Mouse (Mus musculus) midbrain, embryonic 14.5 days (tissue): ENCODE data around the gene Cd302. TPM values are rescaled to one million over a fixed set of nuclear protein-coding genes. Genes with fewer than 3 reads are reported as not detected.

Experiments
- ATAC-seq: fragments of 200-750 bp; cut with Nextera tagmentation; 2 replicates; pipeline ENCODE4 v1.8.0; 2017; ENCODE audit warnings: moderate number of reproducible peaks, moderate library complexity; ENCODE audit not compliant: low FRiP score, low TSS enrichment
- DNase-seq: peaks from one replicate; pipeline ENCODE4 v3.0.0-alpha.2; 2015
- H3K27ac ChIP-seq: fragments of 300-500 bp; sonication (generic); replicated peaks from 2 replicates; pipeline ENCODE4 v1.5.1; 2014; ENCODE audit warnings: mild to moderate bottlenecking, low read depth, low read length, moderate library complexity
- H3K27me3 ChIP-seq: fragments of 300-500 bp; sonication (generic); 2 replicates; pipeline ENCODE4 v1.6.1; 2014; ENCODE audit warnings: low read length, control low read depth, mixed read lengths; ENCODE audit not compliant: control insufficient read depth, insufficient read depth
- H3K36me3 ChIP-seq: fragments of 300-500 bp; sonication (generic); 2 replicates; pipeline ENCODE4 v1.6.1; 2014; ENCODE audit warnings: low read length, control low read depth; ENCODE audit not compliant: control insufficient read depth, insufficient read depth
- H3K4me1 ChIP-seq: fragments of 300-500 bp; sonication (generic); 2 replicates; pipeline ENCODE4 v1.6.1; 2014; ENCODE audit warnings: mild to moderate bottlenecking, antibody characterized with exemption, low read length, control low read depth; ENCODE audit not compliant: control insufficient read depth, insufficient read depth
- H3K4me2 ChIP-seq: fragments of 300-500 bp; sonication (generic); 2 replicates; pipeline ENCODE4 v1.6.1; 2014; ENCODE audit warnings: mild to moderate bottlenecking, low read length, moderate library complexity
- H3K4me3 ChIP-seq: fragments of 300-500 bp; sonication (generic); replicated peaks from 2 replicates; pipeline ENCODE4 v1.5.1; 2014; ENCODE audit warnings: low read depth, low read length
- H3K9ac ChIP-seq: fragments of 300-500 bp; sonication (generic); replicated peaks from 2 replicates; pipeline ENCODE4 v1.6.1; 2014; ENCODE audit warnings: mild to moderate bottlenecking, low read length, moderate library complexity
- H3K9me3 ChIP-seq: fragments of 300-500 bp; sonication (generic); 2 replicates; pipeline ENCODE4 v1.6.1; 2016; ENCODE audit warnings: low read length, control low read depth, mixed read lengths; ENCODE audit not compliant: control insufficient read depth
- WGBS: fragments of 180-500 bp; shearing (Covaris S2); extraction: QIAGEN DNeasy Blood & Tissue Kit; methylation state at CpG from one replicate; pipeline ENCODE4 v1.1.7; 2014; 5-methylcytosine and 5-hydroxymethylcytosine counted together
- polyA plus RNA-seq: library from polyadenylated mRNA; unstranded; fragments of >200 nt; fragmentation: Nextera tagmentation; extraction: Ambion mirVana; gene quantifications from 2 replicates; pipeline ENCODE4 v1.2.1, GENCODE M21; 2014

The Cd302 gene
- polyA plus RNA-seq = 7.7 and 14.6 TPM in 2 replicates

- H3K27me3 ChIP-seq = peaks cover 17% of the 10 kb centered on the region
- DNase-seq (peak; percentile 6), ATAC-seq (no peak)
- peak within 1 kb of the TSS; percentile 61 for H3K9ac ChIP-seq
- H3K4me2 ChIP-seq = peak within 1 kb of the TSS; percentile 91
- WGBS = 68% methylated on average over 4 of the region's 4 CpGs
- no peaks in the 10 kb centered on the region for H3K36me3 ChIP-seq
- no peak within 1 kb of the TSS for H3K27ac ChIP-seq
- H3K4me3 ChIP-seq = peak within 1 kb of the TSS; percentile 43
- peaks cover 13% of the 10 kb centered on the region for H3K4me1 ChIP-seq
- H3K9me3 ChIP-seq = no peaks in the 10 kb centered on the region
Observed at GRCm38 (mm10) chr2:60284467-60284821, at the start of gene Cd302. Cd302 (minus strand) TSS chr2:60284488.

DNA sequence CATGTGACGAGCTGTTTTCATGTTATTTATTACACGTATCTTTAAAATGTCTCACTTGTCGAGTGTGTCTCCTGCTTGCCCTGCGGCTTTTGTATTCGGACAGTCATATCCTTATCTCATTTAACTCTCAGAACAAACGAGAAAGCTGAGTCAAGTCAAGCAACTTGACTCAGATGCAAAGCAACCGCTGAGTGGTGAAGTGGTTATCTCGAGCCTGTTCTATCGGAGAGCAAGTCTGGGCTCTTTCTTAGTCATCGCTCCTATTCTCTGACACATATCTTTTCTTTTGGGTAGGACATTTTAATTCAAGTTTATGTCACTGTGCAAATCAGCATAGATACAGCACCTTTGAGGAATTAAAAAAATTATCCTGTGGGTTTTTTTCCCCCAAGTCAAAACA is 44.4 kb upstream of the Cd302 start:
- no peak overlapping the region for H3K4me2 ChIP-seq
- no peaks in the 10 kb centered on the region for H3K9me3 ChIP-seq
- H3K4me1 ChIP-seq = no peaks in the 10 kb centered on the region
- no peaks in the 10 kb centered on the region for H3K27me3 ChIP-seq
- H3K4me3 ChIP-seq = no peak overlapping the region
- no peaks in the 10 kb centered on the region for H3K36me3 ChIP-seq
- ATAC-seq = no peak
- DNase-seq = no peak
- 95% methylated on average over 10 of the region's 10 CpGs for WGBS
- H3K9ac ChIP-seq = no peak overlapping the region
- no peak overlapping the region for H3K27ac ChIP-seq

DNA sequence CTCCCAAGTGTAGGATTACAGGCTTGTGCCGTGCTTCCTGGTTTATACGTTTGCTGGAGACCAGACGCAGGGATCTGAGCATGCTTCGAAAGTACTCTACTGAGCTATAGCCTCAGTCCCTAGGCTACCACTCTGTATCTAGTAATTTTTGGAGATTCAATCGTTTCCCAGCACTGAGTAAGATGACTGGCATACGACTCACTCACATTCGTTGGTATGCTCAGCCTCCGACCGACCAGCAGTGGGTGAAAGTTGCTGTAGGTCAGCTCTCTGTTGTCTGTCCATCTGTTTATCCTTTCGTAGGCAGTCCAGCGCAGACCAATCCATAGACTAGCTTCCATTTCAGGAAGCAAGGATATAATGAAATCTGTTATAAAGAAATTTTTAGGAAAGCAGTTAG is 43.3 kb upstream of the Cd302 start:
- 93% methylated on average over 11 of the region's 11 CpGs for WGBS
- ATAC-seq (no peak), DNase-seq (no peak)
- Histone ChIP-seq H3K9me3 (no peaks in the 10 kb centered on the region), H3K27me3 (no peaks in the 10 kb centered on the region), H3K9ac (no peak overlapping the region), H3K27ac (no peak overlapping the region), H3K36me3 (no peaks in the 10 kb centered on the region), H3K4me1 (no peaks in the 10 kb centered on the region), H3K4me3 (no peak overlapping the region), H3K4me2 (no peak overlapping the region)

GRCm38 (mm10) chr2:60326948-60327347 is 42.7 kb upstream of the Cd302 start:
- Histone ChIP-seq H3K27ac (no peak overlapping the region), H3K4me1 (no peaks in the 10 kb centered on the region), H3K9ac (no peak overlapping the region), H3K9me3 (no peaks in the 10 kb centered on the region), H3K27me3 (no peaks in the 10 kb centered on the region), H3K4me3 (no peak overlapping the region), H3K4me2 (no peak overlapping the region), H3K36me3 (no peaks in the 10 kb centered on the region)
- WGBS = 95% methylated on average over 7 of the region's 7 CpGs
- ATAC-seq (no peak), DNase-seq (no peak)

GRCm38 (mm10) chr2:60323411-60323810 is 39.1 kb upstream of the Cd302 start:
- no peak for ATAC-seq
- no peak for DNase-seq
- no peak overlapping the region for H3K9ac ChIP-seq
- no peaks in the 10 kb centered on the region for H3K36me3 ChIP-seq
- no peak overlapping the region for H3K4me3 ChIP-seq
- WGBS = 85% methylated on average over 5 of the region's 5 CpGs
- H3K4me1 ChIP-seq = no peaks in the 10 kb centered on the region
- H3K27me3 ChIP-seq = no peaks in the 10 kb centered on the region
- H3K27ac ChIP-seq = no peak overlapping the region
- H3K4me2 ChIP-seq = no peak overlapping the region
- H3K9me3 ChIP-seq = no peaks in the 10 kb centered on the region

DNA sequence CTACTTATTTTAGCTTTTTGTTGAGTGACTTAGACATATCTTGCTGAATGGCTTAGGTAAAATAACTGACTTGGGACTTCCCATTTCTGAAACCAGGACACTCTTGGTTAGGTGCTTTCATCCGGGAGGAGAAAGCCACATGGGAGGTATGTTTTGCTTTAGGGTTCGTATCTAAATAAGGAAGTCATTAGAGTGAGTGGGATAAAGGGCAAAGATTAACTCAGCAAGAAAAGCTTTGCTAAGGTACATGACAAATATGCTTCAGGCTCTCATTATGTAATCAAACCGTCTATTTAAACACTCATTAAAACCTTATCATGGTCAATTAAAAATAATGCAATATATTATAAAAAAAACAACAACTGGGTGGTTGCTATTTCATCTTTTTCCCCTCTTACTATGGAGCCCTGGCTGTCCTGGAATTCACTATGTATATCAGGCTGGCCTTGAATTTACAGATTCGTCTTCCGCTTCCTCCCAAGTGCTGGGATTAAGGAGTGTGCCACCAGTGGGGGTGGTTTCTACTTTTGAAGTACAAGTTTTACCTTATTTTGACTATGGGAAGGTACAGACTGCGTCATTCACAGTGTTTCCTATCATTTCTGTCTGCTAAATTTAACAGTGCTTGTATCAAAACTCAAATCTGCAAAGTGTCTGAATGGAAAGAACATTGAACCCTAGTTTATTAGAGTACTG is 37.9 kb upstream of the Cd302 start:
- ATAC-seq (no peak), DNase-seq (no peak)
- WGBS = 79% methylated on average over 6 of the region's 6 CpGs
- no peak overlapping the region for H3K9ac ChIP-seq
- H3K4me2 ChIP-seq = no peak overlapping the region
- no peak overlapping the region for H3K4me3 ChIP-seq
- no peaks in the 10 kb centered on the region for H3K27me3 ChIP-seq
- H3K27ac ChIP-seq = no peak overlapping the region
- no peaks in the 10 kb centered on the region for H3K36me3 ChIP-seq
- H3K9me3 ChIP-seq = no peaks in the 10 kb centered on the region
- H3K4me1 ChIP-seq = no peaks in the 10 kb centered on the region

DNA sequence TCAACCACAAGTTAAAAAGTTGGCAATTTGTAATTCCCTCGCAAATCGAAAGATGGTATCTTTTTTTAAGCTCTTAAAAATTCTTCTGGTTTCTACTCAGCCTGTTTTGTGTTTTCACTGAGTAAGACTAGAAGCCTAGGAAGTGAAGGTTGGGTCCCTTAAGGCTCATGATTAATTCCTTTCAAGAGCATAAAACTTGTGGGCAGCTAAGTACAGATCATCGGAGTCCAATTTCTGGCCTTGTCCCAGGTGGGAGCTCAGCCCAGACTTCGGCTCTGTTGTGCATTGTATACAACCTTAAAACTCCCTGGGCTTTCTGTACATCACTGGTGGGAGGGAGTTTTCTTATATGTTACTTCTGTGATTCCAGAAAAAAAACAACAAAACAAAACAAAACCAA is 19.5 kb upstream of the Cd302 start:
- WGBS = 94% methylated on average over 4 of the region's 4 CpGs
- ATAC-seq = no peak
- DNase-seq = no peak
- no peak overlapping the region for H3K4me3 ChIP-seq
- H3K9ac ChIP-seq = no peak overlapping the region
- H3K27ac ChIP-seq = no peak overlapping the region
- no peaks in the 10 kb centered on the region for H3K27me3 ChIP-seq
- no peaks in the 10 kb centered on the region for H3K36me3 ChIP-seq
- no peaks in the 10 kb centered on the region for H3K4me1 ChIP-seq
- H3K9me3 ChIP-seq = no peaks in the 10 kb centered on the region
- no peak overlapping the region for H3K4me2 ChIP-seq

DNA sequence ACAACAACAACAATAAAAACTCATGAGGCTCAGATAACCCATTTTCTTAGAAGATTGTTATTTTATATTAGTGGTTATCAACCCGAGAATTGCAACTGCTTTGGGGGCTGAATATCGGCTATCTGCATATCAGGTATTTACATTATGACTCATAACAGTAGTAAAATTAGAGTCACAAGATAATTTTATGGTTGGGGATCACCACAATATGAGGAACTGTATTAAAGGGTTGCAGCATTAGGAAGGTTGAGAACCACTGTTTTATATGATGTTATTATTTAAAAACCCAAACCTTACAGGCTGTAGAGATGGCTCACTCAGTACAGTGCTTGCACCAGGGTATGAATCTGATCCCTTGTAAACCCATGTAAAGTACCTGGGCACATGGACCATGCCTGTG is 15.0 kb upstream of the Cd302 start:
- 98% methylated on average over 2 of the region's 2 CpGs for WGBS
- H3K4me3 ChIP-seq = no peak overlapping the region
- DNase-seq (no peak), ATAC-seq (no peak)
- no peaks in the 10 kb centered on the region for H3K4me1 ChIP-seq
- H3K27ac ChIP-seq = no peak overlapping the region
- H3K9me3 ChIP-seq = no peaks in the 10 kb centered on the region
- no peaks in the 10 kb centered on the region for H3K27me3 ChIP-seq
- no peak overlapping the region for H3K9ac ChIP-seq
- H3K4me2 ChIP-seq = no peak overlapping the region
- H3K36me3 ChIP-seq = no peaks in the 10 kb centered on the region

- Histone ChIP-seq H3K27ac (no peak overlapping the region), H3K36me3 (no peaks in the 10 kb centered on the region), H3K4me2 (no peak overlapping the region), H3K4me1 (no peaks in the 10 kb centered on the region), H3K9me3 (no peaks in the 10 kb centered on the region), H3K9ac (no peak overlapping the region), H3K4me3 (no peak overlapping the region), H3K27me3 (no peaks in the 10 kb centered on the region)
- DNase-seq (no peak), ATAC-seq (no peak)
- WGBS = 83% methylated on average over 3 of the region's 3 CpGs
Observed at GRCm38 (mm10) chr2:60298266-60298665, 14.0 kb upstream of the Cd302 start.
